Mouse (Mus musculus) testis, adult 2 months (tissue): Measurements from ENCODE around the gene Bok.

Experiments
- CTCF ChIP-seq: fragments of 200-500 bp; IDR thresholded peaks from 2 replicates; pipeline ENCODE4 v1.5.1; 2012; ENCODE audit warnings: low read depth, mild to moderate bottlenecking, inconsistent platforms, low read length, moderate library complexity; ENCODE audit not compliant: control insufficient read depth, insufficient read depth, insufficient replicate concordance
- POLR2A ChIP-seq: fragments of 200-500 bp; IDR thresholded peaks from 2 replicates; pipeline ENCODE4 v1.6.1; 2012; ENCODE audit warnings: low read depth, mild to moderate bottlenecking, inconsistent platforms, low read length, moderate library complexity; ENCODE audit not compliant: control insufficient read depth

- TF ChIP-seq POLR2A (no peak), CTCF (no peak)
These were observed 13.7 kb downstream of the Bok start for GRCm38 (mm10) chr1:93699159-93699558.
